Mouse (Mus musculus) adrenal gland, adult 18-20 months (tissue): ENCODE data around the gene Npat. TPM values are rescaled to one million over a fixed set of nuclear protein-coding genes. Genes with fewer than 3 reads are reported as not detected.

ENCODE experiments used
- DNase-seq, 2 experiments: peaks; one replicate each; pipeline ENCODE4 v3.0.0; 2021 to 2022; ENCODE audit warnings: low spot score in 2 of 2
- long read RNA-seq, 2 experiments: library from polyadenylated mRNA; stranded (forward); transcript quantifications; one replicate each; pipeline ENCODE4 v2.0.0; 2021
- total RNA-seq, 2 experiments: library from RNA; stranded (reverse); gene quantifications; 1 replicate in 1 of 2; 2 replicates in 1 of 2; pipeline ENCODE4 v1.2.3; 2021

Npat gene
- 1 to 10 TPM; 8.2 to 8.9 TPM for total RNA-seq
- long read RNA-seq, experiment 1, full-length matches to known transcripts = 3 of 6 reads
- long read RNA-seq, experiment 1, partial matches to known transcripts = 2 of 6 reads
- long read RNA-seq, experiment 1, other reads (novel, unspliced or antisense) = 1 of 6 reads
- long read RNA-seq, experiment 2, partial matches to known transcripts = 3 of 3 reads
- long read RNA-seq, experiment 2, other reads (novel, unspliced or antisense) = 0 of 3 reads

- DNase-seq = peak; percentile 98 to 99
These were observed at the start of gene Npat, which contains the start of gene Atm for GRCm38 (mm10) chr9:53536558-53537320. TSS of gene Npat (plus strand) at chr9:53537047. TSS of gene Atm (minus strand) at chr9:53536740.

- DNase-seq = no peak
These were observed 28.8 kb upstream of the Npat start for GRCm38 (mm10) chr9:53508053-53508452.

- DNase-seq = no peak
These were observed 22.8 kb upstream of the Npat start for GRCm38 (mm10) chr9:53514091-53514490.

- no peak for DNase-seq
These were observed 19.4 kb upstream of the Npat start for GRCm38 (mm10) chr9:53517373-53518009.

- DNase-seq = peak in 1 of 2 experiments; percentile 8
These were observed 1.2 kb upstream of the Npat start for GRCm38 (mm10) chr9:53535416-53536320.

GRCm38 (mm10) chr9:53537336-53537965 is 604 bp downstream of the Npat start:
- DNase-seq = no peak

GRCm38 (mm10) chr9:53570662-53571061 is 33.8 kb downstream of the Npat start:
- no peak for DNase-seq

GRCm38 (mm10) chr9:53572516-53573307 is 35.9 kb downstream of the Npat start:
- DNase-seq = no peak

GRCm38 (mm10) chr9:53575721-53576120 is 38.9 kb downstream of the Npat start:
- no peak for DNase-seq

GRCm38 (mm10) chr9:53581870-53582269 is 45.0 kb downstream of the Npat start:
- no peak for DNase-seq

- peak; percentile 67 to 76 for DNase-seq
These were observed 57.9 kb downstream of the Npat start for GRCm38 (mm10) chr9:53594764-53595163.

GRCm38 (mm10) chr9:53596971-53597600 is 60.2 kb downstream of the Npat start:
- no peak for DNase-seq

- no peak for DNase-seq
These were observed 61.8 kb downstream of the Npat start for GRCm38 (mm10) chr9:53598631-53599030.

GRCm38 (mm10) chr9:53601541-53601940 is 64.7 kb downstream of the Npat start:
- no peak for DNase-seq

GRCm38 (mm10) chr9:53603384-53603783 is 66.5 kb downstream of the Npat start:
- DNase-seq = peak in 1 of 2 experiments; percentile 25

- DNase-seq = no peak
These were observed 67.0 kb downstream of the Npat start for GRCm38 (mm10) chr9:53603849-53604248.

GRCm38 (mm10) chr9:53604954-53605353 is 68.1 kb downstream of the Npat start:
- DNase-seq = no peak

- DNase-seq = no peak
These were observed 70.3 kb downstream of the Npat start for GRCm38 (mm10) chr9:53607192-53607591.

- no peak for DNase-seq
These were observed 71.0 kb downstream of the Npat start for GRCm38 (mm10) chr9:53607816-53608215.
